Mouse (Mus musculus): ENCODE data around the gene Lsp1. TPM values are rescaled to one million over a fixed set of nuclear protein-coding genes. Genes with fewer than 3 reads are reported as not detected.

Lsp1 gene
- polyA plus RNA-seq, 1 experiment from 2014 or later: 161 TPM

GRCm38 (mm10) chr7:142475641-142476040 is 15.0 kb downstream of the Lsp1 start:
- Histone ChIP-seq H3K36me3 (ENCODE audit: insufficient read depth, low read length) (no peaks in the 10 kb centered on the region), H3K9me3 (replicated peaks; ENCODE audit: low read length) (no peaks in the 10 kb centered on the region), H3K27ac (peak overlapping the region; percentile 90), H3K4me3 (replicated peaks; ENCODE audit: low read depth, low read length) (peak overlapping the region; percentile 15), H3K4me2 (ENCODE audit: low read length) (peak overlapping the region; percentile 49), H3K27me3 (ENCODE audit: insufficient read depth, low read length) (no peaks in the 10 kb centered on the region), H3K9ac (ENCODE audit: low read depth, low read length) (peak overlapping the region; percentile 48), H3K4me1 (replicated peaks; ENCODE audit: insufficient read depth, low read length) (peaks cover 18% of the 10 kb centered on the region)
- WGBS: 62% methylated on average over 7 of the region's 7 CpGs
- TF ChIP-seq CTCF (IDR thresholded peaks at IDR 0.05; ENCODE audit: low read depth): no peak
- ATAC-seq (replicated peaks; ENCODE audit: low FRiP score, low read depth): no peak
- DNase-seq (ENCODE audit: low spot score): no peak

DNA sequence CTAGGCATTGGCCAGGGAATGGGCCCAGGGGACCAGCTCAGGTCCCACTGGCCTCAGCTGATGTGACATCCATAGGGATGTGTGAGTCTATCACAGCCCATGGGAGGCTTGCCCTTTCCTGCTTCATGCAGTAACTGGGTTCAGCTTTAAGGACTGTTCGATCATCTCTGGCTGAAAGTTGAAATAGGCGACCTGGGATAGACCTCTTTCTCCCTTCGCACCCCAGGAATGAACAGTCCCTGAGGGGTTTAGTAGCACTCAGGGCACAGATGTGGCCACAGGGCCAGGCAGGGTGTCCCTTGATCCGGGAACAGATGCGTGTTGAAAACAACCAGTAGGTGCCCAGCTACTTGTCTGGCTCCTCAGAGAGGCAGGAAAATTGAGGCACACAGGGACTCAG is 15.7 kb downstream of the Lsp1 start:
- Histone ChIP-seq H3K36me3 (ENCODE audit: insufficient read depth, low read length) (no peaks in the 10 kb centered on the region), H3K4me1 (replicated peaks; ENCODE audit: insufficient read depth, low read length) (peaks cover 17% of the 10 kb centered on the region), H3K4me3 (replicated peaks; ENCODE audit: low read depth, low read length) (0 out of 2 replicates have a peak overlapping the region, but pooled peaks have one; percentile 15), H3K27me3 (ENCODE audit: insufficient read depth, low read length) (no peaks in the 10 kb centered on the region), H3K4me2 (ENCODE audit: low read length) (peak overlapping the region; percentile 49), H3K9ac (ENCODE audit: low read depth, low read length) (peak overlapping the region; percentile 48), H3K9me3 (replicated peaks; ENCODE audit: low read length) (no peaks in the 10 kb centered on the region), H3K27ac (peak overlapping the region; percentile 90)
- no peak for DNase-seq (ENCODE audit: low spot score)
- no peak for TF ChIP-seq CTCF (IDR thresholded peaks at IDR 0.05; ENCODE audit: low read depth)
- WGBS: 67% methylated on average over 5 of the region's 5 CpGs
- no peak for ATAC-seq (replicated peaks; ENCODE audit: low FRiP score, low read depth)

DNA sequence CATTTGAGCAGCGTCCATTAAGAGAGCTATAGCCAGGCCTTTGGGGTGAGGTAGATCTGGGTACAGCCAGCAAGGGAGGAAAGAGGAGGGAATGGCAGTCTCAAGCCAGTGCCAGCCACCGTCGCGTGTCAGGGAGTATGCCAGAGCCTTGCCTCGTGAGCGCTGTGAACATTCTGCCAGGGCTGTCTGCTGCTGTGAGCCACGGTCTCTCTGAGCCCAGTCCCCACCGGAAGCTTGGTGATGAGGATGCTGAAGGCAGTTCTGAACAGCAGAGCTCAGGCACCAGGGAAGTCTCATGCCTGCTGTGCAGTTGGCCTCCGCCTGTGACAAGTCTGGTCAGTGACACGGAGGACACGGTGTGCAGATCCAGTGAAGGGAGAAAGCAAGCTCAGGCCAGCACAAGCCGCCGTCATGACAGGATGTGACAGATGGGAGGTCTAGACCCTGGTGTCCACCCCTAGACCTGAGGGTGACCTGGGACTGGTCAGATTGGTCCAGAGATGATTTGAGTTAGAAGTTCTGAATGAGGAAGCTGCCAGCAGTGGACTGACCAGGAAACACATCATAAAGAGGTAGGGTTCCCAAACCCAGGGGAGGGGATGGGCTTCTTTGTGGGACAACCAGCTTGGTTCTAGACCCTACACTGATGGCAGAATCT is 16.3 kb downstream of the Lsp1 start:
- no peak overlapping the region for H3K4me3 ChIP-seq (replicated peaks; ENCODE audit: low read depth, low read length)
- no peak for DNase-seq (ENCODE audit: low spot score)
- H3K9ac ChIP-seq (ENCODE audit: low read depth, low read length): peak overlapping the region; percentile 3; the same call in 1 of the 2 replicates
- no peaks in the 10 kb centered on the region for H3K9me3 ChIP-seq (replicated peaks; ENCODE audit: low read length)
- no peaks in the 10 kb centered on the region for H3K27me3 ChIP-seq (ENCODE audit: insufficient read depth, low read length)
- no peaks in the 10 kb centered on the region for H3K36me3 ChIP-seq (ENCODE audit: insufficient read depth, low read length)
- peaks cover 17% of the 10 kb centered on the region for H3K4me1 ChIP-seq (replicated peaks; ENCODE audit: insufficient read depth, low read length)
- H3K27ac ChIP-seq: peak overlapping the region; percentile 58; the same call in 1 of the 2 replicates
- ATAC-seq (replicated peaks; ENCODE audit: low FRiP score, low read depth): no peak
- peak overlapping the region; percentile 49 for H3K4me2 ChIP-seq (ENCODE audit: low read length)
- WGBS: 44% methylated on average over 13 of the region's 13 CpGs
- no peak for TF ChIP-seq CTCF (IDR thresholded peaks at IDR 0.05; ENCODE audit: low read depth)

DNA sequence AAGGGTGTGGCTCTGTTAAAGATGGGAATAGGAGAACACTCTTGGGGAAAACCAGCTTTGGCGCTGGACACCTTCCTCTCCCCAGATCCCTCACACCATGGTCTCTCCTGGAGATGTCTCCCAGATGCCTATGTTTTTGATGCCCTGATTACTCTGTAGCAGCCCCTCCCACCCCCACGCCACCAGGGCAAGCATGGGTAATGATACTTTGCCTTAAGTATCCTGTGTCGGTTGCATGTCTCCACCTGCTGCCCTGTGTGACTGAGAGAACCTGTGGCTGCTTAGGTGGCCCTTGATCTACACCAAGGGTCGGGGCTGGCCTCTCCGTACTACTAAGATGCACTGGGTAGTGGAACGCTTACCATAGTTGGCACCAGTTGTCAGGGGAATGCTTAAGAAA is 17.4 kb downstream of the Lsp1 start:
- Histone ChIP-seq H3K4me1 (replicated peaks; ENCODE audit: insufficient read depth, low read length) (peaks cover 22% of the 10 kb centered on the region), H3K4me3 (replicated peaks; ENCODE audit: low read depth, low read length) (no peak overlapping the region), H3K9me3 (replicated peaks; ENCODE audit: low read length) (no peaks in the 10 kb centered on the region), H3K4me2 (ENCODE audit: low read length) (peak overlapping the region; percentile 41), H3K9ac (ENCODE audit: low read depth, low read length) (no peak overlapping the region), H3K27me3 (ENCODE audit: insufficient read depth, low read length) (no peaks in the 10 kb centered on the region), H3K36me3 (ENCODE audit: insufficient read depth, low read length) (no peaks in the 10 kb centered on the region), H3K27ac (no peak overlapping the region)
- no peak for ATAC-seq (replicated peaks; ENCODE audit: low FRiP score, low read depth)
- 81% methylated on average over 6 of the region's 6 CpGs for WGBS
- TF ChIP-seq CTCF (IDR thresholded peaks at IDR 0.05; ENCODE audit: low read depth): no peak
- no peak for DNase-seq (ENCODE audit: low spot score)

DNA sequence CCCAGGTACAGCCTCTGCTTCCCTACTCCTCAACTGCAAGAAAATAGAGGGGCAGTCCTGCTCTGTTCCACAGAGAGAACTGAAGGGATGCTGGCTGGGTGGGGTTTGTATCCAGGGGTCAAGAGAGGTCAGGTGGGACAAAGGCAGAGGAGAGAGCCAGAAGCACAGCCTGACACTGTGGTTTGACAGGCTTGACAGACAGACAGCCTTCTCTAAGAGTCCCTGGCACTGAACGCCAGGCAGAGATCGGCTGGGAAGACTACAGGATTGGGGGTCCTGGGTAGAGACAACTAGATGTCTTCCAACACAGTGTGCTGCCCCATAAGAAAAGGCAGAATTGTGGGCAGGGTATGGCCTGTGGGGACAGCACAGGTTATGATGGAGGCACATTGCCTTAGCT is 18.0 kb downstream of the Lsp1 start:
- Histone ChIP-seq H3K27ac (peak overlapping the region; percentile 33; the same call in 1 of the 2 replicates), H3K9me3 (replicated peaks; ENCODE audit: low read length) (no peaks in the 10 kb centered on the region), H3K4me2 (ENCODE audit: low read length) (peak overlapping the region; percentile 0; the same call in 1 of the 2 replicates), H3K9ac (ENCODE audit: low read depth, low read length) (0 out of 2 replicates have a peak overlapping the region, but pooled peaks have one; percentile 27), H3K4me1 (replicated peaks; ENCODE audit: insufficient read depth, low read length) (peaks cover 24% of the 10 kb centered on the region), H3K27me3 (ENCODE audit: insufficient read depth, low read length) (no peaks in the 10 kb centered on the region), H3K4me3 (replicated peaks; ENCODE audit: low read depth, low read length) (no peak overlapping the region), H3K36me3 (ENCODE audit: insufficient read depth, low read length) (no peaks in the 10 kb centered on the region)
- no peak for TF ChIP-seq CTCF (IDR thresholded peaks at IDR 0.05; ENCODE audit: low read depth)
- 73% methylated on average over 2 of the region's 2 CpGs for WGBS
- DNase-seq (ENCODE audit: low spot score): no peak
- no peak for ATAC-seq (replicated peaks; ENCODE audit: low FRiP score, low read depth)

GRCm38 (mm10) chr7:142479307-142479706 is 18.7 kb downstream of the Lsp1 start:
- Histone ChIP-seq H3K4me3 (replicated peaks; ENCODE audit: low read depth, low read length) (no peak overlapping the region), H3K9ac (ENCODE audit: low read depth, low read length) (no peak overlapping the region), H3K27ac (no peak overlapping the region), H3K36me3 (ENCODE audit: insufficient read depth, low read length) (no peaks in the 10 kb centered on the region), H3K4me2 (ENCODE audit: low read length) (no peak overlapping the region), H3K27me3 (ENCODE audit: insufficient read depth, low read length) (no peaks in the 10 kb centered on the region), H3K4me1 (replicated peaks; ENCODE audit: insufficient read depth, low read length) (peaks cover 26% of the 10 kb centered on the region), H3K9me3 (replicated peaks; ENCODE audit: low read length) (no peaks in the 10 kb centered on the region)
- ATAC-seq (replicated peaks; ENCODE audit: low FRiP score, low read depth) (no peak), DNase-seq (ENCODE audit: low spot score) (no peak)
- TF ChIP-seq CTCF (IDR thresholded peaks at IDR 0.05; ENCODE audit: low read depth): no peak
